Mouse (Mus musculus) heart, adult 2 months (tissue): ENCODE measurements around the gene Chid1.

ENCODE experiments used
- CTCF ChIP-seq: fragments of 200-600 bp; IDR thresholded peaks from 2 replicates; pipeline ENCODE4 v1.8.1; 2022; ENCODE audit warnings: antibody characterized with exemption, mild to moderate bottlenecking, moderate library complexity
- EP300 ChIP-seq: fragments of 200-500 bp; IDR thresholded peaks from 2 replicates; pipeline ENCODE4 v1.6.1; 2011; ENCODE audit warnings: low read depth, low read length, control low read depth; ENCODE audit not compliant: insufficient read depth
- POLR2A ChIP-seq: fragments of 200-500 bp; IDR thresholded peaks from 2 replicates; pipeline ENCODE4 v1.6.1; 2011; ENCODE audit warnings: mild to moderate bottlenecking, low read depth, low read length, control low read depth; ENCODE audit not compliant: insufficient read depth

DNA sequence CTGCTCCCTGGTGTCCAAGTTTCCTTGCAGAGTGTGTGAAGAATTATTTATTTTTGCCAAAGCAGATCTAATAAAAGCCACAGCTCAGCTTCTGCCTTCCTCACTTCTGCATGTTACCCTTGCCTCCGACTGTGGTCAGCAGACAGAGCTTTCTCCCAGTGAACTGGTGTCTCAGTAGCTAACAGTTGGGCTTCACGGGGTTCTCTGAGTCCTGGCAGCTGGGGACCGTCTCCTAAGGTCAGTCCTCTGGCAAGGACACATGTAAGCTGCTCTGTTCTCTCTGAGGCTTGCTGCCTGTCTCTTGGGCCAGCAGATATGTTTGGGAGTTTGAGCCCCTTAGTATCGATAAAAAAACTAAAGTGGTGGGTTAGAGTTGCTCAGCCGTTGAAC is 79.7 kb downstream of the Chid1 start:
- TF ChIP-seq CTCF, result no peak
- TF ChIP-seq POLR2A, result no peak
- TF ChIP-seq EP300, result no peak
